Mouse (Mus musculus) heart, postnatal 14 days (tissue): ENCODE results near the gene Gm45837. TPM values are rescaled to one million over a fixed set of nuclear protein-coding genes. Genes with fewer than 3 reads are reported as not detected.

Source experiments
- DNase-seq, 2 experiments: peaks; one replicate each; pipeline ENCODE4 v3.0.0; 2021 to 2022
- intact Hi-C: fragments of 180-260 bp; cut with DNase I; formaldehyde crosslinking; loops from one replicate; pipeline ENCODE4 v1.15.1; 2025
- total RNA-seq, 2 experiments: library from RNA; stranded (reverse); gene quantifications; 2 replicates each; pipeline ENCODE4 v1.2.3; 2021

Gene Gm45837
- total RNA-seq, 2 experiments from 2014 or later = not detected

DNA sequence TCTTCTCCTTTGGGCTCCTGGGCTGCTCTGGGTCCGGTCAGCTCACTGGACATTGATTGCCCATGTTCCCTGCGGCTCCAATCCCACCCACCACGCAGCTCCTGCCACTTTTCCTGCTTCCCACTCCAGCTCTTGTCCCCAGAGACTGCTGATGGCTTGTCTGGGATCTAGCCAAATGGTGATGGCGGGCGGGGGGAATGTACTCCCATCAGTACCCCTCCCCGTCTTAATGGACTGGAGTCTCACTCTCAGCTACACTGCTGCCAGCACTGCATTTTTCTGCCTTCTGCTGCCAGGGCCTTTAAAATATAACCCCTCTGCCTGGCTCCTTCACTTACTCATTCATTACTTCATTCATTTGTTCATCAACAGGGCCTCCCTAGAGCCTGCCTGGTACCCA is 13.3 kb downstream of the Gm45837 start:
- intact Hi-C loops = no loop called here
- DNase-seq = no peak

DNA sequence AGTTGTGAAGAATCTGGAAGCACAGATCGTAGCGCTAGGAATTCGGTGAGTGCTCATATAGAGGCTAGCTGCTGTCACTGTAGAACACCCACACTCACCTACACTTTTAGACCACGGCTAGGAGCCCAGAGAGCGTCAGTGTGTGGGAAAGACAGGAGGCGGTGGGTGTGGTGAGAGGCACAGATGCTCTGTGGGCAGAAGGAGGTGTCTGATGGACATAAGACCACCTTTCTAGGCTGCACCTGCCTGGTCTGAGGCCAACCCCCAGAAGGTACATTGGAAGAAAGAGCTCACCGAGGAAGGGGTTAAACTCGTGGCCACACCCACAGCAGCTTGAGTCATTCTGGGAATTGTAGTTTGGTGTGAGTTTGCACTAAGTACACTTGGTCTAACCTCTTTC is 16.0 kb downstream of the Gm45837 start:
- intact Hi-C loops = loop anchor here (5.0 kb wide), 1 partner anchor 196 kb away; no protein-coding TSS in a partner anchor
- no peak for DNase-seq

DNA sequence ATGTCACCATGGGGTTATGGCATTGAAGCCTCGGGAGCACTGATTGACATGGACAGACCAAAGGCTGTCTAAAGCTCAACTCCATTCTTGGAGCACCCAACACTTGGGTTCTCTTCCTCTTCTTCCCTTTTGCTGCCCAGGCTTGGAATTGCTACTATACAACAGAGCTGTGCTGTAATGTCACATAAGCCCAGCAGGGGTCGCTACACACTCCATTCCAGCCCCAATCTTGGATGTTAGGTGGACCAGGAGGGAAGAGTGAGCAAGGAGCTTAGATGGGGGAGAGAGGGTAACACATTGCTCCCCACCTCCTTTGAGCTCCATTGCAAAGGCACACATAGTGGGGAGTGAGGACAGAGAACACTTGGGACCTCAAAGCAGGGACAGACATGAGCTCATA is 17.1 kb downstream of the Gm45837 start:
- DNase-seq = peak in 1 of 2 experiments; percentile 37
- intact Hi-C loops = loop anchor here (5.0 kb wide), 1 partner anchor 195 kb away; no protein-coding TSS in a partner anchor

DNA sequence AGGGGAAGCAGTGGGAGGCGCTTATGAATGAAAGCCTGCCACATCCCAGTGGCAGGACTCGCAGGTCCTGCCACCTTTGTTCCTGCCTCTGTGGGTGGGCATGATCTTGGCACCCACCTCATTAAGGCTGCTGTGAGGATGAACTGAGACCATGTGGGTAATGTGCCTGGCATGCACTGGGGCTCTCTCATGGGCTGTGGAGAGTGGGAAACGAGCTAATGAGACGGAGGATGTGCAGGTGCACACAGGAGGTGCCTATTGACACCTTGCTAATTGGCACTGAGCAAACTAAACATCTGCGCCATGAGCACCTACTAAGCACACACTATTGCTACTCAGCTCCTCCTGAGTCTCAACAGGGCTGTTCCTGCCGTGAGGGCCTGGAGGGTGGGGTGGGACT is 24.4 kb downstream of the Gm45837 start:
- no peak for DNase-seq
- intact Hi-C loops = no loop called here

DNA sequence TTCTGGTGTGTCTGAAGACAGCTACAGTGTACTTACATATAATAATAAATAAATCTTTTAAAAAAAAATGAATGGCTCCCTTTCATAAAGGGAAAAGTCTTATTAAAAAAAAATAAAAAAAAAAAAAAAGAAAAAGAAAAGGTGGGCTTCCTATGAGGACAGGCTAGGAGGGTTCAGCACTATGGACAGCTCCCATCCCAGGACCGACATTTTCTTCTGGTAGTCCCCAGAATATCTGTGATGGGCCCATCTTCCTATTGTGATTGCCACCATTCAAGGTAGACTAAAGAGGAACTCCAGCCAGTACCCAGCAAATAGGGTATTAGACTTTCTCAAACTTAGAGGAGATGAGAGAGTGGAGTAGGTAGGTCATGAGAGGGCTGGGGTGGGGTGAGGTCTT is 27.2 kb downstream of the Gm45837 start:
- intact Hi-C loops = no loop called here
- DNase-seq = no peak

DNA sequence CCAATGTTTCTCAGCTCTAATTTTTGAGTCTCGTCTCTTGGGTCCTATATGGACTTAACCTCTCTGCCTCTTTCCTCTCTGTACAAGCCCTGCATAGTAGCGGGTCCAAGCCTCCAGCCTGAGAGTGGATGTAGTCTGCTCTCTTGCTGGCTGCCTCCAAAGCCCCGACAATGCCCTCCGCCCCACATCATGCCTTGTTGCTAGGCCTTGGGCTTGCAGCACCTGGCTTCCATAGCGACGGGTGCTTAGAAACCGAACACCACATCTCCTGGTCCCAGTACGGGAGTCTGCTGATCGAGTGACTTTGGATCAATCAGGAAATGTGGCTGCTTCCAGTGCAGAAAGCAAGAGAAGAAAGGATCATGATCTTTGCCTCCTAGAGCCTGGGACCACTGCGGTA is 32.4 kb downstream of the Gm45837 start:
- intact Hi-C loops = no loop called here
- no peak for DNase-seq

DNA sequence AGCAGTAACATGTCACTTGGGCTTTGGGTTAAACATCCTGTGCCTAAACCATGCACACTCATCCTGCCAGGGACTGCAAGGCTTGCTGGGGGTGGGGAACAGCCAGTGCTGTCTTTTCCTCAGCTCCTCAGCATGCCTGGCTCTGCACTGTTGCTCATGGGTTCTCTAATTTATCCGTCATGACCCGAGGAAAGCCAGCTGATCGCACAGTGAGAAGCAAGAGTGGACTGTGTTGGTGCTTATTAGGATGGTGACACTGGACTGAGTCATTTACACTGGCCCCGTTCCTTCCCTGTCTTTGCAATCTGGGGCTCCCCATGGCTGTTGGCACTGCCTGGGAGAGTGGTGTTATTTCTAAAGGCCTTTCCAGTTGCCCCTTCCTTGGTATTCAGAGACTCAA is 33.5 kb downstream of the Gm45837 start:
- intact Hi-C loops = no loop called here
- DNase-seq = no peak

DNA sequence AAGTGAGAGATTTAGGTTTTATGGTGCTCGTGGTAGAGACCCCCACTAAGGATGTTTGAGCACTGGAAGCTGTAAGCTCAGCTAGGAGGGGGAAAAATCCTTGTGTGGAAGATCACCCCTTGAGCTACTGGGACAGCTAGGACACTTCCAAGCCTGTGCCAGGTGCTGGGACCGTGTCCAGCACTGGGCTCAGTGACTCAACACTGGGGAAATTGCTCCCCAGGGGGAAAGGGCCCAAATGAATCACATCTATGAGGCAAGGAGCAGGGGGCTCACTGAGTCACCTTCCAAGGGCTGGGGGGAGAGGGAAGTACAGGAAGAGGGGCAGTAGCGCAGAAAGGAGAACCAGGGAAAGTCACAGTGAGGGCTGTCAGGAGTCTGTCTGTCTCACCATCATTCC is 39.2 kb downstream of the Gm45837 start:
- no peak for DNase-seq
- intact Hi-C loops = loop anchor here (1.0 to 2.0 kb wide), 3 partner anchors 23 to 91 kb away; no protein-coding TSS in a partner anchor

DNA sequence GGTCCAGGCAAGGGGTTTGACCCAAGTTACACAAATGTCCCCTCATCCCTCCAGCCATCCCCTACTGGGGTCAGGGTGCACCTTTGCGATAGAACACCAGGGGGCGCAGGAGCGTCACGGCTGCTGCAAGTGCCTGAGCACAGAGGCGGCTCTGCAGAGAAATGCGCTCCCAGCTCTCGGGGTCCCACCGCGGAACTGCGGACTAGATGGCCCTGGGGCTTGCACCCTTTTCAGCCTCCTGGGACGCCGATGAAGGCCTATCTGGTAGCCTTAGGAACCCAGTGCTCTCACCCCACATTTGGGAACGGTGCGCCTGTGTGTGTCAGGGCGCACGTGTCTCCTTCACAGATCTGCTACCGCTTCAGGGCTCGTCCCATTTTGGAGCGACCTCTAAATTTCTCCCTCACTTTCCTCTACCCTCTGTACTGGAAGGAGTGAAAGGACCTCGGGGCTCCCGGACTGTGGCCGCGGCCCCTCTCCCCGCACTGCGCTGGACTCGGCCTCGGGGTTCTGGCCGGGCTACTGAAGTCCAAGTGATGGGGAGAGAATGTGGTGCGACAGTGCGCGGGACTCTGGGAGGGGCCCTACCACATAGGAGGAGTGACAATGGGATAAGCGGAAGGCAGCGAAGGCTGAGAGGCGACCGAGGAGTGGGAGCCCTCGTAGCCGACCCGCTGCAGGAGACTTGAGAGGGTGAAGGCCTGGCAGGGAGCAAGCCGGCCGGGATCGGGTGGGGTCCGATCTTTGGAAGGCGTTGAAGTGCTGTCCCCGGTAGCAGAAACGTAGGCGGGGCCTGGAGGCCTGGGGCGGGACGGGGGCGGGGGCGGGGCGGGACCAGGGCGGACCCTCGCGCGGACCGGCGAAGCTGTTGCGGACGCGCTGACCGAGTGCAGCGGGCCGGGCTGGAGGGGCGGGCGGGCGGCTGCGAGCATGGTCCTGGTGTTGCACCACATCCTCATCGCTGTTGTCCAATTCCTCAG is 40.0 kb downstream of the Gm45837 start:
- intact Hi-C loops = loop anchor here (1.0 to 2.0 kb wide), 4 partner anchors 22 to 91 kb away; no protein-coding TSS in a partner anchor

DNA sequence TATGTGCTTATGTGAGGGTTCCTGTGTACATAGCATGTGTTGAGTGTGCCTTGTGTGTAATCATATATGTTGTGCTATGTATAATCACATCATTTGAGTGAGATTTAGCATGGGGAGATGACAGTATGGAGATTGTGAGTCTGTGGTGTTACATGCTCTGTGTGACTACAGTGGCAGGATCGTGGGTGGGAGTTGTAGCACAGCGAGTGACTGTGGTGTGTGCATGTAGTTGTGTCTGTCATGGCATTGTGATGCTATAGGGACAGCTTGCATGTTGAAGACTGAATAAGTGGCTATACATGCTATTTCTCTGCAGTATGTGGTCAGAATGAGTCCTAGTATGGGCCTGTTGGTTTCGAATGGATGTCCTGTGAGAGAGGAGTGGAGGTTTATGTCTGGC is 42.0 kb downstream of the Gm45837 start:
- DNase-seq = no peak
- intact Hi-C loops = no loop called here

More for the DNA sequence above, 40.0 kb downstream of the Gm45837 start:
- DNase-seq = peak; percentile 90 to 96

DNA sequence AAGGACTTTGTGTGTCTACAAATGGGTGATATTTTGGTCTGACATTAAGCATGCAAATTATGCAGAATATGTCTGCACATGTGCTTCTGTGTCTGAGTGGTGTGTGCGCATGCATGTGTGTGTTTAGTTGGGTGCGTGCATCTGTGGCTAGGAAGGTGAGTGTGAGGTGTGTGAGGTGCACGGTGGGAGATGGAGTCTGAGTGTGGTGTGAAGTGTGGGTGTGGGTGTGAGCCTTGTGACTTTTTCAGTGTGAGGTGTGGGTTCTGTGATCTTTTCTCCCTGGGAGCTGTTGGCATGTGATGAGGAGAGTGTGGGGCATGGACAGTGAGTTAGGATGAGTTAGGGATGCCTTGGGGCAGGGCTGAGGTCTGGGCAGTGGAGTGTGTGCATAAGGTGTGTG is 42.6 kb downstream of the Gm45837 start:
- no peak for DNase-seq
- intact Hi-C loops = no loop called here

DNA sequence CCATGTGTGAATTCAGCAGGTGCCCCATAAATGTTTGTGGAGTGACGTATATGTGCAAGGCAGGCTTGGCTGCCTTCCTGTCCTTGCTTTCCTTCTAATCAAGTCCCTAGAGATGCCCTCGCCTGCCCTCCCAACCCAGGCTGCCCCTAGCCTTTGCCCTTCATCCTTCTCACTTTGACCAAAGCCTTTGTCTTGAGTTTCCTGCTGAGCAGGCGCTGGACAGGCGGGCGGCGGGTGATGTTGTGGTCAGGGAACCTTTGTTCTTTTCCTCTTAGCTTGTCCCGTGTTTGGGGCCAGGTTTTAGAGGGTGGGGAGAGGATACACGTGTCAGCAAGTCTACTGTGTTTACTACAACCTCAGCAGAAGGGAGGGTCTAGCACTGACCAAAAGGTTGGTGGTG is 43.0 kb downstream of the Gm45837 start:
- peak; percentile 43 to 50 for DNase-seq
- intact Hi-C loops = no loop called here

DNA sequence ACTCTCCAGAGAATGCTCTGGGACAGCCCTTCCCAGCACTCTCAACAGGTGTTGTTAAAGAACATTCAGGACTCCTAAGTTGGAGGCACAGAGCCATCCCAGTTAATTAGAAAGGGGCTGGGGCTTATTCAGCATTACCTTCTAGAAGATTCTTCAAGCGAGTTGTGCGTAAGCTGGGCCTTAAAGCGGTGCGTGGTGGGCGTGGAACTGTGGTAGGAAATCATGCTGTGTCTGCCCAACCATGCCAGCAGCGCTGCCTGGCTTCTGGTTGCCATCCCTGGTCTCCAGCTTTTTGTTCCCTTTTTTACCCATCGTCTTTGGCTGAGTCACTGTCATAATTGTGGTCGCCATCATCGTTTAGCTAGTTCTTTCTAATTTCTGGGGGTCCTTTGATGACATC is 43.8 kb downstream of the Gm45837 start:
- DNase-seq = peak in 1 of 2 experiments; percentile 2

DNA sequence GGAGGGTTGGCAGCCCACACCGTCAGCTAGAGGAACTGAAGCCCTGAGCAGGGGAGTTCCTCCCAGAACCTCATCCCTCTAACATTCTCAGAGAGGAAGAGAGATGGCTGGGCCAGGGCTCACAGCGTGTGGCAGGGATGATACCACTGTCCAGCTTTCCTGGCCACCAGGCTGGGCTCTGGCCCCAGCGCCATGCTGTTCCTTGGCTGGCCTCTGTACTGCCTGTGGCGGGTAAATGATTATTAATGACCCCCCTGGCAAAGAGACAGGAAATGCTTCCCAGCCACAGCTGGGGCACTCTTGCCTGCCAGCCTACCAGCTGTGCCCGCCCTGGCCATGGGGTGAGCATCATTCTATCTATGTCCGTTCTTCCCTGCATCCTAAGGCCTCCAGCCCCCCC is 44.5 kb downstream of the Gm45837 start:
- intact Hi-C loops = no loop called here
- peak in 1 of 2 experiments; percentile 5 for DNase-seq

More for the DNA sequence above, 43.8 kb downstream of the Gm45837 start:
- intact Hi-C loops = no loop called here

DNA sequence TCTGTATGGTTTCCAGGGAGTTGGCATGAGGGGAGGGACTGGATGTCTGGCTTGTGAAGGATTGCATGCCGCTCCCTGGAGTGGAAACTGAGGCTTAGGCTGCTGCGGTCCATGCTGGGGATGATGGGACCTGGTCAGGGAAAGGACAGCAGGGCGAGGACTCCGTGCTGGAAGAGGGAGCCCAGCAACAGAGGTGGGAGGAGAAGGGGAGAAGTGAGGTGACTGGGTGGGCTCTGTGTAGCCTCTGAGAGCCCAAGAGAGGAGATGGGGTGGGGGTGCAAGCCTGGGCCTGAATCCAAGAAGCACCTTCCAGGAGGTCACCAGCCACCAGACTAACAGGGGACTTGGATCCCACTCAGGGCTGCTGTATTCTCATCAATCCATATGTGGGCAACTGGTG is 45.6 kb downstream of the Gm45837 start:
- intact Hi-C loops = no loop called here

DNA sequence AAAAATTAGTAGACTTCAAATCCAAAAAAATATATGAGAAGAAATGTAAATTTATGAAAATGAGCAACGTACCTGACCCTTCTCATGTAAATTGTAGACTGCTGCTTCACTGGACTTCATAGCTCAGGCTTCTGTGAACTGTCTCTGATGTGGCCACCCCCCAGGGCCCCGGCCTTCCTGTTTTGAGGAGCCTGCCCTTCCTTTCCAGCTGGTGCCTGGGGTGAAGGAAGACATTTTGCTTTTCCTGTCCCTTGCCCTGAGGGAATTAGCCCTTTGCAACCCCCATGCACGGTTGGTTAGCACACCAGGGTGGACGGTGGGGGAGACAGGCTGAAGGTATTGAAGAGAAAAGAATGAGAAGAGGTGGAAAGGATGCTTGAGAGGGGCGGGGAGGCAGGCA is 46.1 kb downstream of the Gm45837 start:
- DNase-seq = peak in 1 of 2 experiments; percentile 33
- intact Hi-C loops = no loop called here

More for the DNA sequence above, 45.6 kb downstream of the Gm45837 start:
- no peak for DNase-seq

DNA sequence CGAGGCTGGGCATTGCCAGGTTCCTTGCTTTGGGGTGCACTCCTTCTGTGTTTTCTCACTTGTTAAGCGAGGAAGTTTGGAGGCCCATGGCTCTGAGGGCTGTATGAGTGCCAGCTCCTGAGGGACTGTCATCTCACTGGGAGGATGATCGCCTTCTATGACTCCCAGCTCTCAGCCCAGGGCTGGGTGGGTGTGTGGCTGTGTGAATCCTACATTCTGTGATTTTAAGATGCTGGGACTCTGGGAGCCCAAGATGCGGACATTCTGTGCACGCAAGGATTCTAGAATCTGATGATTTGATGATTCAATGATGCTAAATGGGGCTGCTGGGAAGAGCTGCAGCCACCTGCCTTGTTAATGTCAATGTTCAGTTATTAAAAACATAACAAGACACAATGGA is 46.6 kb downstream of the Gm45837 start:
- intact Hi-C loops = no loop called here
- DNase-seq = peak in 1 of 2 experiments; percentile 3

DNA sequence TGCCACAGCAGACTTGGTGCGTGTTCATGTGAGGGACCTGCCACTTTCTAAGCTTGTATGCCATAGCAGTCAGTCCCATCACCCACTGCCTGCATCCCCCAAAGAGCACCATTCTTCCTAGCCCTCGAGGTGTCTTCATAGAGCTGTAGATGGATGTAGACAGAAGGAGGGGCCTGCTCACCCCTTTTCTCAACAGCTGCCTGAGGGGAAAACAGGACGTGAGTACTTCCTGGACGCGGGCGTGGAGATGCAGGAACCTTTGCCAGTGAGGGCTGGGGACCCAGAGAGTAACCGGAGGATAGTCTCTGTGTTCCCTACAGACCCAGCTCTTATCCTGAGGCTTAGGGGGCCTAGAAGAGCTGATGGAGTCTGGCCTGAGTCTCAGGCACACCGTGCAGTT is 47.1 kb downstream of the Gm45837 start:
- peak; percentile 45 to 48 for DNase-seq
- intact Hi-C loops = no loop called here

DNA sequence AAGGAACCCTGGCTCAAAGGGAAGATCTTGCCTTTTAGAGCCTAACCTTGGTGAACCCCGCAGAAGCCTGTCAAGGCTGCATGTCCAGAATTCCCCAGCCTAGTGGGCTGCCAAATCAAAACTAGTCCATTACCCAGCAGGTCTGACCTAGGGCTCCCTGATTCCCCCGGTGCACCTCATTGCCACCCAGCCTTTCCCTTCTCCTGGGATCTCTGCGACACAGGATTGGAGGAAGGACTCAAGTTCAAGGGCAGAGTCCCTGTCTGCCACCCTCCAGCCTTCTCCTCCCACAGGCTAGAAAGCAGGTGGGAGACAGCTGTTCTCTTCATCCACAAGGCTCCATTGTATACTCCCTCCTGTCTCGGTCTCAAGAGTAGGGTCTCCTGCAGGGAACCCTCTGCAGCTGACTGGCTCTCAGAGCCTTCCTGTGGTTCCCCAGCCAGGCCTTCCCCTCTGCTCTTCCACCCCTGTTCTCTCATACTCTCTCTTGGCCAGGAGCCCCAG is 47.6 kb downstream of the Gm45837 start:
- intact Hi-C loops = no loop called here
- DNase-seq = peak in 1 of 2 experiments; percentile 10

DNA sequence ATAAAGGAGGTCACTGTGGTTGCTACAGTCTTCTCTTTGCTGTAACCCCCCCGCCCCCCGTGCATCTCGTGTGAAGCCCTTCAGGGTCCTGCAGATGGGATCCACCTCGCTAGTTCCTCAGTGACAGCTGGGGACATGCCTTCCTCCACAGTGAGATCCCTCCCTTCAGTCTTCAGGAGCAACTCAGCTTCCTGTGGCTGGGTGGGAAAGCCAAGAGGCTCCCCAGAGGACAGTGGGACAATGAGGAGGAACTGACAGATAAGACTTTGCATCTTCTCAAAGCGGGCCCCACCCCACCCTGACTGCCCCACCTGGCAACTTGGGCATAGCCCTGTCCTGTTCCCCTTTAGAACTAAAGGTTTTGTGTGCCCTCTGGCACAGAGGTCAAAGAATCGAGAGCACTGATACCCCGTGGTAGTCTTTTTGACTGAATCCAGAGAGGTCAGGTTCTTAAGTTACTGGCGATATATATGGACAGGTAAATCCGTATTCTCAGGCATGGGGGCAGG is 48.7 kb downstream of the Gm45837 start:
- DNase-seq = peak in 1 of 2 experiments; percentile 24
- intact Hi-C loops = no loop called here

DNA sequence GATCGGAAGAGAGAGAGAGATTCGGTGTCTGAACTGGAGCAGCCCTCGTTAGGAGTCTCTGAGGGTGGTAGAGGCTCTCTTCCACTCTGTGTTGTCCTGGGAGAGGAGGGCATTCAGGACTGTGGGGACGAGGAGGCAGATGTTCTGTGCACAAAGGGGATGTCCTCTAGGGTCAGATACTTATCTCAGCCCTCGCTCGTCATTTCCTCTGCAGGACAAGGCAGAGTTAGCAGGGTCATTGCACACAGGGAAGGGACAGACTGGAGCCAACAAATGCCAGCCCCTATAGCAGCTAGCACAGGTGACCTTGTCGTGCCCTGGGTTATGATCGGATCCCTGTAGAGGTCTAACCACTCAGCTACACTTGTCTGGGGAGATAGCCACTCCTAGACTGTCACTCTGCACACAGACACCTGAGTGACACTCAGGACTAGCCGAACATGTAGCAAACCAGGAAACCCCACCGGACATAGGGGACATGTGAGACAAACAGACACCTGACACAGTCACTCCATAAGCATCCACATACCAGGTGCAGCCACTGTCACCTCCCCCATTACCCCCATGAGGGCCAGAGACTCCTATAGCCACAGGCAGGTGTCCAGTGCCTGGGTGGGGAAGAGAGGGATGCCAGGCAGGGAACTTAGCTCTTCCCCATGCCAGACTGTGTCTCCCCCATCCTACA is 49.4 kb downstream of the Gm45837 start:
- intact Hi-C loops = no loop called here
- DNase-seq = peak in 1 of 2 experiments; percentile 6
